8 mouse cellular contexts compared by ENCODE assay signal in the genomic region with DNA sequence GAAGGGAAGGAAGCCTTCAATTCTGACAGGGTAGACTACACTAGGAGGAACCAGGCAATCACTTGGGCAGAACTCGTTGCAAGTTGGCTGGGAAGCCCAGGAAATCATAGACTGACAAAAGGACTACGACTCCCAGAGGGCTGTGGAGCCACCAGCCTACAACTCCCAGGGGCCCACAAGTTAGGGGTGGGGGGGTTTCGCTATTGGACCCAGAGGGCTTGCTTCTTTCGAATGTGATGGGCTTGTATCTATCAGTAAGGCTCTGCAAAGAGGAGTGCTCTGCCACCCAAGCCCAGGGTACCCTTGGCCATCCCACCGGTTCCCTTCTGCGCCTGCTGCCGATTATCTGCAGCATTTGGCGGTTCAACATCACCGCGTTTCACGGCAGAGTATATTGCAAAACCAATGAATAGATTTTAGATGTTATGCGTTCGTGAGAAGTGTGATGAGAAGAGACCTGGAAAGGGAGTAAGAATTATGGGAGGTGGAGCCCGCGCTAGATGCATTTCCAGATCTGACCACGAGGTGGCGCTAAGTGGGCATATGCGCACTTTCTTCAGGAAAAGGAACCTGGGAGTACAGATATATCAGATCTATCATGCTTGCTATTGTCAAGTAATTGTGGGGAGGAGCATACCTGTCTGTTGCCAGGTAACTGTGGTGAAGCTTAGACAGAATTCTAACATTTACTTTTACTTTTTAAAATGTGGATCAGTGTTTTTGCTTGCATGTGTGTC. TPM values are rescaled to one million over a fixed set of nuclear protein-coding genes. Genes with fewer than 3 reads are reported as not detected.
DNase-seq lines count a peak whose midpoint lies in the region; ATAC-seq lines count a peak whose summit lies in the region.

No protein-coding gene starts in this region.

- peak overlapping the region; percentile 30; the same call in 1 of the 2 replicates for H3K9ac ChIP-seq in intestine, embryonic 16.5 days (ENCODE audit: low read depth, low read length)

- H3K27me3 ChIP-seq in intestine, embryonic 16.5 days (replicated peaks; ENCODE audit: control insufficient read depth, insufficient read depth, low read length): no peaks in the 10 kb centered on the region
- H3K27me3 ChIP-seq in midbrain, embryonic 10.5 days (ENCODE audit: low read depth, poor library complexity, severe bottlenecking): no peaks in the 10 kb centered on the region

- H3K9me3 ChIP-seq in intestine, embryonic 16.5 days (ENCODE audit: control insufficient read depth, low read length): no peaks in the 10 kb centered on the region
- H3K9me3 ChIP-seq in midbrain, embryonic 10.5 days (replicated peaks): no peaks in the 10 kb centered on the region

- peak overlapping the region; percentile 51 for H3K4me2 ChIP-seq in intestine, embryonic 16.5 days (ENCODE audit: low read depth, low read length)

- no peaks in the 10 kb centered on the region for H3K4me1 ChIP-seq in intestine, embryonic 16.5 days (ENCODE audit: control insufficient read depth, insufficient read depth, low read length)
- no peaks in the 10 kb centered on the region for H3K4me1 ChIP-seq in midbrain, embryonic 10.5 days

- ATAC-seq in intestine, embryonic 16.5 days: peak; percentile 64
- ATAC-seq in erythroid progenitor cell, adult 5-6 weeks (replicated peaks; ENCODE audit: low FRiP score, poor library complexity, severe bottlenecking): no peak

- intact Hi-C loops in left cerebral cortex, postnatal 25 days (cut with DNase I): loop anchor here (1.0 kb wide), 2 partner anchors 95 to 212 kb away; no protein-coding TSS in a partner anchor

- WGBS in intestine, embryonic 16.5 days: 10% methylated on average over 18 of the region's 18 CpGs
- WGBS in midbrain, embryonic 10.5 days: 14% methylated on average over 18 of the region's 18 CpGs

- H3K4me3 ChIP-seq in intestine, embryonic 16.5 days (ENCODE audit: low read length): peak overlapping the region; percentile 34
- H3K4me3 ChIP-seq in midbrain, embryonic 10.5 days: peak overlapping the region; percentile 42

- peak; percentile 89 for DNase-seq in adrenal gland, postnatal 10 days
- peak; percentile 47 for DNase-seq in embryo, embryonic 11.5 days (ENCODE audit: low read depth, low spot score)
- DNase-seq in gastrocnemius, postnatal 4 days (ENCODE audit: low spot score in 2 of 2): peak; percentile 48 to 62
- DNase-seq in left cerebral cortex, postnatal 25 days (ENCODE audit: low spot score in 2 of 2): peak; percentile 88 to 90
- peak; percentile 70 for DNase-seq in midbrain, embryonic 10.5 days (ENCODE audit: low spot score)
- DNase-seq in skeletal muscle tissue, adult 2 months (ENCODE audit: low read depth, low spot score): peak; percentile 48

- H3K36me3 ChIP-seq in intestine, embryonic 16.5 days (ENCODE audit: control insufficient read depth, insufficient read depth, low read length): no peaks in the 10 kb centered on the region
- no peaks in the 10 kb centered on the region for H3K36me3 ChIP-seq in midbrain, embryonic 10.5 days

- H3K27ac ChIP-seq in intestine, embryonic 16.5 days (ENCODE audit: low read length): no peak overlapping the region
- H3K27ac ChIP-seq in midbrain, embryonic 10.5 days (replicated peaks): no peak overlapping the region

RNA-seq across cellular contexts. Expression of a gene that starts 30.1 kb away (rescaled TPM):
- total RNA-seq in adrenal gland, postnatal 10 days (2021): 10 to 100 TPM; 14.3 to 19.4 TPM
- total RNA-seq in gastrocnemius, postnatal 4 days (2021): 10 to 100 TPM; 20.0 to 21.5 TPM
- polyA plus RNA-seq in intestine, embryonic 16.5 days (2015; fragmentation: Nextera tagmentation; extraction: Ambion mirVana): 8.2 and 8.7 TPM in 2 replicates
- 10 to 100 TPM; 21.0 to 21.9 TPM for total RNA-seq in left cerebral cortex, postnatal 25 days (2021)
- 10.5 and 11.2 TPM in 2 replicates for polyA plus RNA-seq in midbrain, embryonic 10.5 days (2016; fragmentation: Nextera tagmentation; extraction: Ambion mirVana)
- 4.3 and 4.6 TPM in 2 replicates for total RNA-seq in erythroid progenitor cell, adult 5-6 weeks (2015; ENCODE audit: low replicate concordance)
- total RNA-seq in erythroid progenitor cell, adult 5-6 weeks (2017; ENCODE audit: low replicate concordance): 3.0 and 4.6 TPM in 2 replicates
